Mouse (Mus musculus): Measurements from ENCODE around the gene Zbtb40. TPM values are rescaled to one million over a fixed set of nuclear protein-coding genes. Genes with fewer than 3 reads are reported as not detected.

The Zbtb40 gene
- total and polyA plus RNA-seq, 2 experiments from 2014 or later = 1.2 to 7.5 TPM

DNA sequence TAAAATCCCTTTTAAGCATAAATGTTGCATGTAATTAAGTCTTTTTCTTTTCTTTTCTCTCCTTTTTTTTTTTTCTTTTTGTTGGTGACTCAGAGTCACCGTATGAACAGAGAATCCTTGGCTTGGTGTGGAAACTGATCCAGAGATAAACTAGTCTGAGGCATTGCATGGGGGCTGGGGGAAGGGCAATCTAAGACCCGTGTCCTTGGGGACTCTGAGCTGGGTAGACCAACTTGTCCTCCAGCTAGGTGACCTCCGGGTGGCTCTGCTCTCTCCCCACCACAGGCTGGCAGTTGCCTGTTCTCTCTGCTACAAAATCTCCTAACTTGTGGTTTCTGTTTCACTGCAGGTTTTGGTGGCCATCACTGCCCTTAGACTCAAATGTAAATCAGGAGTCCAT, 88.5 kb downstream of the Zbtb40 start:
- no peak for DNase-seq (ENCODE audit: low spot score)
- H3K36me3 ChIP-seq (ENCODE audit: insufficient read depth, low read length) = no peaks in the 10 kb centered on the region
- H3K9ac ChIP-seq (replicated peaks; ENCODE audit: low read length, poor library complexity, severe bottlenecking) = no peak overlapping the region
- H3K9me3 ChIP-seq (ENCODE audit: low read length) = no peaks in the 10 kb centered on the region
- H3K4me1 ChIP-seq (ENCODE audit: insufficient read depth, low read length) = no peaks in the 10 kb centered on the region
- no peak overlapping the region for H3K4me3 ChIP-seq (ENCODE audit: low read depth, low read length)
- 62% methylated on average over 3 of the region's 3 CpGs for WGBS
- H3K27ac ChIP-seq (ENCODE audit: low read depth, low read length) = no peak overlapping the region
- H3K27me3 ChIP-seq (ENCODE audit: insufficient read depth, low read length) = peaks cover 41% of the 10 kb centered on the region
- H3K4me2 ChIP-seq (ENCODE audit: low read depth, low read length, poor library complexity, severe bottlenecking) = no peak overlapping the region
- TF ChIP-seq CTCF (IDR thresholded peaks at IDR 0.05) = no peak
- no peak for ATAC-seq (ENCODE audit: low FRiP score)

DNA sequence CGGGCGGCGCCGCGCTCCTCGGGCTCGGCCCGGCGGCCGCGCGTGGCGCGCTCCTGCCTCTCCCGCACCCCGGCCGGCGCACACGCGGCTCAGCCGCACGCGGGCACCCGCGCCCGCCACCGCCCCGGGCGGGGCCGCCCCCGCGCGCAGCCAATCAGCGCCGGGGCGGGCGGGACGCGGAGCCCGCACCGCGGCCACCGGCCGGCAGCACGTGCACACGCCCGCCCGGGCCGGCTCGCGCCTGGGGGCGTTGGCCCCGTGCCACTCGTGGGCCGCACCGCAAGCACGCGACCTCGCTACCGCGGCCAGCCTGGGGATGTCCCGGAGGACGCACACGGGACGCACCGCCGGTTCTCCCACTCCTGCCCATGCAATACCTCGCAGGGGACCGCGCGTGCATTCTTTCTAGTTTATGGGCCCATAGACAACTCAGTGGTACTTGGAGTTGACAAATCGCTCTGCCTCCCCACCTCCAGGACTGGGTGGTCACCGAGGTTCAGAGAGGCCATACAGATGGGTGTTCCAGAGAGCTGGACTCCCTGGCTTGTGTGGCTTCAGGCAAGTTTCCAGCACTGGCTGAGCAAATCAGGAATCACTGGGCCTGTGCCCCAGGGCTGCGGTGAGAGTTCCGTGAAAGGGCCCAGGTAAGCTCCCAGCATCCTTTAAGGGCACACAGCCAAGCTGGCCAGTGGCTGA, 91.7 kb downstream of the Zbtb40 start, which contains the start of gene Epha8:
TSS of gene Epha8 (minus strand) at position 66 of the 696 bp plus-strand sequence.
- peak; percentile 67; the same call in 1 of the 2 replicates for ATAC-seq (ENCODE audit: low FRiP score)
- Histone ChIP-seq H3K9ac (replicated peaks; ENCODE audit: low read length, poor library complexity, severe bottlenecking) (peak within 1 kb of the TSS; percentile 64), H3K27me3 (ENCODE audit: insufficient read depth, low read length) (peaks cover 57% of the 10 kb centered on the region), H3K4me3 (ENCODE audit: low read depth, low read length) (peak within 1 kb of the TSS; percentile 53), H3K4me2 (ENCODE audit: low read depth, low read length, poor library complexity, severe bottlenecking) (peak within 1 kb of the TSS; percentile 91), H3K36me3 (ENCODE audit: insufficient read depth, low read length) (no peaks in the 10 kb centered on the region), H3K27ac (ENCODE audit: low read depth, low read length) (peak within 1 kb of the TSS; percentile 32; the same call in 1 of the 2 replicates), H3K9me3 (ENCODE audit: low read length) (no peaks in the 10 kb centered on the region), H3K4me1 (ENCODE audit: insufficient read depth, low read length) (peaks cover 7% of the 10 kb centered on the region; the same call in 1 of the 2 replicates)
- no peak for TF ChIP-seq CTCF (IDR thresholded peaks at IDR 0.05)
- peak; percentile 44 for DNase-seq (ENCODE audit: low spot score)
- 2% methylated on average over 42 of the region's 75 CpGs for WGBS

DNA sequence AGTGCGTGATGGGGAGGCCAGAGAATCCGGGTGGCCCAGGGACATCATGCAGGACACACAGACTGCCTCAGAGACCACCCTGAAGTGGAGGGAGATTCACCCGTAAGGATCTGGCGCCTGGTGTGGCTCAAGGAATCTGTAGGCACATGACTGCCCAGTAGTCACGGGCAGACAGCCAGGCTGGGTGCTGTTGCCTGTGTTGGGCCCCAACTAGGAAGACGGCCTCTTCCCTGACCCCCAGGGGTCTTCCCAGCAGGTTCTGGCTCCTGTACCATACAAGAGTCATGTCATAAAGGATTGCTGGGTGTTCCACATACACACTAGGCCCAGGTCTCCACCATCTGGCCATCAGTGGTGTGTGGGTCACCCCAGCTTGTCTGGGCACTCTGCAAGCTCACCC, 94.0 kb downstream of the Zbtb40 start:
- no peak for TF ChIP-seq CTCF (IDR thresholded peaks at IDR 0.05)
- Histone ChIP-seq H3K27me3 (ENCODE audit: insufficient read depth, low read length) (peaks cover 53% of the 10 kb centered on the region), H3K4me3 (ENCODE audit: low read depth, low read length) (peak overlapping the region; percentile 15), H3K9me3 (ENCODE audit: low read length) (no peaks in the 10 kb centered on the region), H3K36me3 (ENCODE audit: insufficient read depth, low read length) (no peaks in the 10 kb centered on the region), H3K4me1 (ENCODE audit: insufficient read depth, low read length) (peaks cover 7% of the 10 kb centered on the region; the same call in 1 of the 2 replicates), H3K9ac (replicated peaks; ENCODE audit: low read length, poor library complexity, severe bottlenecking) (no peak overlapping the region), H3K4me2 (ENCODE audit: low read depth, low read length, poor library complexity, severe bottlenecking) (peak overlapping the region; percentile 91), H3K27ac (ENCODE audit: low read depth, low read length) (no peak overlapping the region)
- 54% methylated on average over 6 of the region's 6 CpGs for WGBS
- DNase-seq (ENCODE audit: low spot score) (no peak), ATAC-seq (ENCODE audit: low FRiP score) (no peak)

DNA sequence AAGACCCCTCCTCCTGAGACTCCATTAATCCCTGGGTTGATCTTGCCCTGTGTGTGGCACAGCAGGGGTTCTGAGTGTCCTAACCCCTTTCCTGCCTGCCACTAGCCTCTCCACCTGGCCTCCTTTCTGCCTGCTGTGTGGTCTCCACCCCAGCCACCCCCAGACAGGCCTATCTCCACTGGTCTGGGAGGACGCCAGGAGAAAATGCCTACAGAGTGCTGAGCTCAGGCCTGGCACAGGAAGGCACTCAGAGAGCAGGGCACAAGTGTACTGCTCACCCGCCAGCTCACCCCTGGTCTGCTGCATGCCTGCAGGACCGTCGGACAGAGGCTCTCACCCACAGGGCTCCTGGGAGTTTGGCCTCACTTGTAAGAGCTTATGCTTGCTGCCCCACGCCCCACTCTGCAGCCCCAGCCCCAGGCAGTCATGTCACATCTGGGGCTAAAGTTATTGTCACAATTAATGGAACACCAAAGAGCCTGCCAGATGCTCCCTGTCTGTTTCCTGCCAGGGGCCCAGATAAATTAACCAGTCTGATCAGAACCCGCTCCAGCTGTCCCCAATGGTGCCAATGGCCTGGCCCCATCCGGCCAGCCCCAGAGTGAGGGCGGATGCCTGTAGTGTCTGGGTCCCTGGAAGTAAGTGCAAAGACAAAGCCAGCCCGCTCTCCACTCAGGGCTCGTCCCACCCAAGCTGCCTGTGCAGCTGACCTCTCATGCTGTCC, 99.2 kb downstream of the Zbtb40 start:
- Histone ChIP-seq H3K9ac (replicated peaks; ENCODE audit: low read length, poor library complexity, severe bottlenecking) (no peak overlapping the region), H3K4me3 (ENCODE audit: low read depth, low read length) (no peak overlapping the region), H3K4me1 (ENCODE audit: insufficient read depth, low read length) (peaks cover 7% of the 10 kb centered on the region; the same call in 1 of the 2 replicates), H3K9me3 (ENCODE audit: low read length) (no peaks in the 10 kb centered on the region), H3K4me2 (ENCODE audit: low read depth, low read length, poor library complexity, severe bottlenecking) (no peak overlapping the region), H3K27ac (ENCODE audit: low read depth, low read length) (no peak overlapping the region), H3K27me3 (ENCODE audit: insufficient read depth, low read length) (peaks cover 42% of the 10 kb centered on the region), H3K36me3 (ENCODE audit: insufficient read depth, low read length) (peaks cover 12% of the 10 kb centered on the region; the same call in 1 of the 2 replicates)
- DNase-seq (ENCODE audit: low spot score) = no peak
- ATAC-seq (ENCODE audit: low FRiP score) = no peak
- no peak for TF ChIP-seq CTCF (IDR thresholded peaks at IDR 0.05)
- WGBS = 36% methylated on average over 10 of the region's 10 CpGs

- ATAC-seq (ENCODE audit: low FRiP score) (no peak), DNase-seq (ENCODE audit: low spot score) (peak; percentile 61)
- 72% methylated on average over 17 of the region's 17 CpGs for WGBS
- no peak for TF ChIP-seq CTCF (IDR thresholded peaks at IDR 0.05)
- Histone ChIP-seq H3K36me3 (ENCODE audit: insufficient read depth, low read length) (peaks cover 12% of the 10 kb centered on the region; the same call in 1 of the 2 replicates), H3K27ac (ENCODE audit: low read depth, low read length) (no peak overlapping the region), H3K9me3 (ENCODE audit: low read length) (no peaks in the 10 kb centered on the region), H3K4me1 (ENCODE audit: insufficient read depth, low read length) (0 out of 2 replicates have a peak, but pooled peaks cover 4% of the 10 kb centered on the region), H3K9ac (replicated peaks; ENCODE audit: low read length, poor library complexity, severe bottlenecking) (no peak overlapping the region), H3K4me2 (ENCODE audit: low read depth, low read length, poor library complexity, severe bottlenecking) (no peak overlapping the region), H3K4me3 (ENCODE audit: low read depth, low read length) (no peak overlapping the region), H3K27me3 (ENCODE audit: insufficient read depth, low read length) (peaks cover 12% of the 10 kb centered on the region)
Measured at GRCm38 (mm10) chr4:136945397-136945796, 103.2 kb downstream of the Zbtb40 start.

Measured in midbrain, postnatal 0 days (tissue).